Mouse (Mus musculus): ENCODE results near the gene Nfkbie. TPM values are rescaled to one million over a fixed set of nuclear protein-coding genes. Genes with fewer than 3 reads are reported as not detected.

Nfkbie gene
- polyA plus RNA-seq, 1 experiment from 2014 or later = 5.1 TPM

- WGBS = 60% methylated on average over 8 of the region's 8 CpGs
- ATAC-seq (replicated peaks; ENCODE audit: low FRiP score, low read depth) = no peak
- H3K9ac ChIP-seq (ENCODE audit: low read depth, low read length) = no peak overlapping the region
- H3K9me3 ChIP-seq (replicated peaks; ENCODE audit: low read length) = no peaks in the 10 kb centered on the region
- no peak for TF ChIP-seq CTCF (IDR thresholded peaks at IDR 0.05; ENCODE audit: low read depth)
- no peaks in the 10 kb centered on the region for H3K36me3 ChIP-seq (ENCODE audit: insufficient read depth, low read length)
- no peak for DNase-seq (ENCODE audit: low spot score)
- no peak overlapping the region for H3K27ac ChIP-seq
- H3K4me2 ChIP-seq (ENCODE audit: low read length) = no peak overlapping the region
- H3K27me3 ChIP-seq (ENCODE audit: insufficient read depth, low read length) = no peaks in the 10 kb centered on the region
- H3K4me3 ChIP-seq (replicated peaks; ENCODE audit: low read depth, low read length) = no peak overlapping the region
- H3K4me1 ChIP-seq (replicated peaks; ENCODE audit: insufficient read depth, low read length) = peaks cover 12% of the 10 kb centered on the region; the same call in 1 of the 2 replicates
These were observed 44.8 kb downstream of the Nfkbie start for GRCm38 (mm10) chr17:45600267-45600666.

DNA sequence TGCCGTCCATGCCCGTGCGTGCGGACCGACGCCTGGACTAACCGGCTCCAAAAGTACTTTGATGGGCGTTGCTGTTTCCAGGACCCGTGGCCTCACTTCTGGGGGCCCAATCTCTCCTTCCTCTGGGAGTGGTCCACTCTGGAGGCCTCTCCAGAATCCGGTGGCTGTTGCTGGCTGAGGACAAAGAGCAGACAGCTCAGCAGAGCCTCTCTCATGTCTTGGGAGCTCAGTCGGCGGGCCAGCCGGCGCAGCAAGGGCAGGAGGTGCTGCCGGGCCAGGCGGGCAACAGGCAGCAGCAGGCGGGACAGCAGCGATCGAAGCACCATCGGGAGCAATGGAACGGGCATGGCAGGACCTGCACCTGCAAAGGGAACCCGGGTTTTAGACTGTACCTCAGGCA, 45.8 kb downstream of the Nfkbie start:
- H3K9me3 ChIP-seq (replicated peaks; ENCODE audit: low read length) = no peaks in the 10 kb centered on the region
- DNase-seq (ENCODE audit: low spot score) (no peak), ATAC-seq (replicated peaks; ENCODE audit: low FRiP score, low read depth) (no peak)
- H3K4me2 ChIP-seq (ENCODE audit: low read length) = no peak overlapping the region
- no peak overlapping the region for H3K4me3 ChIP-seq (replicated peaks; ENCODE audit: low read depth, low read length)
- H3K36me3 ChIP-seq (ENCODE audit: insufficient read depth, low read length) = no peaks in the 10 kb centered on the region
- H3K4me1 ChIP-seq (replicated peaks; ENCODE audit: insufficient read depth, low read length) = peaks cover 5% of the 10 kb centered on the region; the same call in 1 of the 2 replicates
- no peak overlapping the region; the same call in 1 of the 2 replicates for H3K9ac ChIP-seq (ENCODE audit: low read depth, low read length)
- WGBS = 25% methylated on average over 22 of the region's 22 CpGs
- H3K27me3 ChIP-seq (ENCODE audit: insufficient read depth, low read length) = no peaks in the 10 kb centered on the region
- peak overlapping the region; percentile 67; the same call in 1 of the 2 replicates for H3K27ac ChIP-seq
- TF ChIP-seq CTCF (IDR thresholded peaks at IDR 0.05; ENCODE audit: low read depth) = no peak

DNA sequence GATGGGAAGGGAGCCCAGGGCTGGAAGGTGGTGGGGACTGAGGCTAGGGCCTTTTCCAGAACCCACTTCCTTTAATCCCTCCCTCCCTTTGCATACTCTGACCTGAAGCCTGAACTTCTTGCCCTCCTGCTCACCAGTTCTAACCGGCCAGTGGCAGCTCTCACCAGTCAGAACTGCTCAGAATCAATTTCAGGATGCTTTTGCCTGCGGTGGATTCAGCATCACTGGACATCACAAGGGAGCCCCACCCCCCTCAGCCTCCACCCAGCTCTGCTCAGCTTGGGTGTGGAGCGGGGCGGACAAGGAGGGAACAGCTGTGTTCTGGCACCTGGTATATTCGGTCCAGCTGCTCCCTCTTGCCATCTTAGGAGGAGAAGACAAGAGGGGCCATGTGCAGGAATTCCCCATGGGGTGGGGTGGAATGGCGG, 46.4 kb downstream of the Nfkbie start, which contains the start of gene Mymx:
TSS of gene Mymx (minus strand) at position 226 of the 428 bp plus-strand sequence.
- Histone ChIP-seq H3K4me2 (ENCODE audit: low read length) (no peak within 1 kb of the TSS), H3K27me3 (ENCODE audit: insufficient read depth, low read length) (no peaks in the 10 kb centered on the region), H3K27ac (peak within 1 kb of the TSS; percentile 67; the same call in 1 of the 2 replicates), H3K9me3 (replicated peaks; ENCODE audit: low read length) (no peaks in the 10 kb centered on the region), H3K36me3 (ENCODE audit: insufficient read depth, low read length) (no peaks in the 10 kb centered on the region), H3K4me3 (replicated peaks; ENCODE audit: low read depth, low read length) (no peak within 1 kb of the TSS), H3K9ac (ENCODE audit: low read depth, low read length) (no peak within 1 kb of the TSS; the same call in 1 of the 2 replicates), H3K4me1 (replicated peaks; ENCODE audit: insufficient read depth, low read length) (peaks cover 4% of the 10 kb centered on the region; the same call in 1 of the 2 replicates)
- DNase-seq (ENCODE audit: low spot score) (no peak), ATAC-seq (replicated peaks; ENCODE audit: low FRiP score, low read depth) (peak; percentile 67)
- 47% methylated on average over 6 of the region's 6 CpGs for WGBS
- no peak for TF ChIP-seq CTCF (IDR thresholded peaks at IDR 0.05; ENCODE audit: low read depth)

DNA sequence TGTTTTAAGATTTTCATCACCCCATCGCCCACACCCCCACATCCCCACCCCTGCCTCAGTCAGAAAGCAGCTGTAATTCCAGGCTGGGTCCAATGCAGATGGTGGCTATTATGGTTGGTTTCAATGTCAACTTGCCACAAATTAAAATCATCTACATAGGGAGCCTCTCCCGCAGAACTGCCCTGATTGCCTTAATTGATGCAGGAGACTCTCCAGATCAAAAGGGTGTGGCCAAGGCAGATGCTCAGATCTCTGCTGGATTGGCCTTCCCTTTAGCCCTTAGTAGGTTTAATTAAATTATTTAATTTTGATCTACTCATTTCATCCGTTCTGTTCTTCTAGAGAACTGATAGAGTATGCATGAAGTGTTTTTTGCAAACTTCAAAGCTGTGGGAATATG, 47.5 kb downstream of the Nfkbie start:
- Histone ChIP-seq H3K9ac (ENCODE audit: low read depth, low read length) (no peak overlapping the region), H3K9me3 (replicated peaks; ENCODE audit: low read length) (no peaks in the 10 kb centered on the region), H3K36me3 (ENCODE audit: insufficient read depth, low read length) (no peaks in the 10 kb centered on the region), H3K4me2 (ENCODE audit: low read length) (no peak overlapping the region), H3K27ac (no peak overlapping the region), H3K4me3 (replicated peaks; ENCODE audit: low read depth, low read length) (no peak overlapping the region), H3K27me3 (ENCODE audit: insufficient read depth, low read length) (no peaks in the 10 kb centered on the region), H3K4me1 (replicated peaks; ENCODE audit: insufficient read depth, low read length) (peaks cover 4% of the 10 kb centered on the region; the same call in 1 of the 2 replicates)
- 83% methylated on average over 3 of the region's 3 CpGs for WGBS
- no peak for ATAC-seq (replicated peaks; ENCODE audit: low FRiP score, low read depth)
- no peak for TF ChIP-seq CTCF (IDR thresholded peaks at IDR 0.05; ENCODE audit: low read depth)
- DNase-seq (ENCODE audit: low spot score) = no peak

GRCm38 (mm10) chr17:45606992-45607879, 51.7 kb downstream of the Nfkbie start:
- H3K4me1 ChIP-seq (replicated peaks; ENCODE audit: insufficient read depth, low read length) = no peaks in the 10 kb centered on the region; the same call in 1 of the 2 replicates
- H3K36me3 ChIP-seq (ENCODE audit: insufficient read depth, low read length) = no peaks in the 10 kb centered on the region
- H3K9ac ChIP-seq (ENCODE audit: low read depth, low read length) = no peak overlapping the region
- no peaks in the 10 kb centered on the region for H3K9me3 ChIP-seq (replicated peaks; ENCODE audit: low read length)
- no peak for TF ChIP-seq CTCF (IDR thresholded peaks at IDR 0.05; ENCODE audit: low read depth)
- 77% methylated on average over 15 of the region's 15 CpGs for WGBS
- H3K4me2 ChIP-seq (ENCODE audit: low read length) = no peak overlapping the region
- DNase-seq (ENCODE audit: low spot score) (no peak), ATAC-seq (replicated peaks; ENCODE audit: low FRiP score, low read depth) (no peak)
- H3K27me3 ChIP-seq (ENCODE audit: insufficient read depth, low read length) = no peaks in the 10 kb centered on the region
- no peak overlapping the region for H3K27ac ChIP-seq
- no peak overlapping the region for H3K4me3 ChIP-seq (replicated peaks; ENCODE audit: low read depth, low read length)

DNA sequence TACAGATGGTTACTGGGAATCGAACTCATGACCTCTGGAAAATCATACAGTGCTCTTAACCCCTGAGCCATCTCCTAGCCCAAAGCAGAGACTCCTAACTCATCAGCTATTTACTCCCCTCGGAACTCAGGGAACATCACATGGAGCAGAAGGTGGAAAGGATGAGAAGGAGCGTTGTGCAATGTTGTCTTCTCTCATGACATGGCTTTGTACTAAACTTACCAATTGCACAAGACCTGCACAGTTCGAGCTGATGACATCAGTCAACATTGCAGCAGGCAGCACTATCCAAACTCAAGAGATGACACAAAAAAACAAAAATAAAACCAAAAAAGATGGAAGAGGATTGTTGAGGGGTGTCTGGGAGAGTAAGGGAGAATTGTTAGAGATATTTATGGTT, 52.9 kb downstream of the Nfkbie start:
- TF ChIP-seq CTCF (IDR thresholded peaks at IDR 0.05; ENCODE audit: low read depth) = no peak
- ATAC-seq (replicated peaks; ENCODE audit: low FRiP score, low read depth) (no peak), DNase-seq (ENCODE audit: low spot score) (no peak)
- no peaks in the 10 kb centered on the region for H3K27me3 ChIP-seq (ENCODE audit: insufficient read depth, low read length)
- no peak overlapping the region for H3K9ac ChIP-seq (ENCODE audit: low read depth, low read length)
- H3K4me3 ChIP-seq (replicated peaks; ENCODE audit: low read depth, low read length) = no peak overlapping the region
- no peaks in the 10 kb centered on the region for H3K9me3 ChIP-seq (replicated peaks; ENCODE audit: low read length)
- no peak overlapping the region for H3K27ac ChIP-seq
- no peaks in the 10 kb centered on the region for H3K36me3 ChIP-seq (ENCODE audit: insufficient read depth, low read length)
- WGBS = 89% methylated on average over 4 of the region's 4 CpGs
- H3K4me1 ChIP-seq (replicated peaks; ENCODE audit: insufficient read depth, low read length) = no peaks in the 10 kb centered on the region; the same call in 1 of the 2 replicates
- no peak overlapping the region for H3K4me2 ChIP-seq (ENCODE audit: low read length)
